Mouse (Mus musculus) C2C12 (cell line): ENCODE data around the gene Fam83c.

Experiments used
- CEBPB ChIP-seq: IDR thresholded peaks from one replicate; pipeline ENCODE4 v1.6.1; 2011; ENCODE audit warnings: low read depth, mild to moderate bottlenecking, control low read depth, moderate library complexity
- CTCF ChIP-seq: IDR thresholded peaks from one replicate; pipeline ENCODE4 v1.5.1; 2011; ENCODE audit not compliant: control insufficient read depth, insufficient read depth, insufficient read length
- FOSL1 ChIP-seq: IDR thresholded peaks from one replicate; pipeline ENCODE4 v1.8.0; 2011; ENCODE audit warnings: mild to moderate bottlenecking, low read length; ENCODE audit not compliant: poor library complexity, insufficient read depth, severe bottlenecking
- MAX ChIP-seq: IDR thresholded peaks from one replicate; pipeline ENCODE4 v1.6.1; 2011; ENCODE audit warnings: mild to moderate bottlenecking, control low read depth
- MYOD1 ChIP-seq: IDR thresholded peaks from one replicate; pipeline ENCODE4 v1.6.1; 2011; ENCODE audit warnings: low read depth; ENCODE audit not compliant: control insufficient read depth, insufficient read length
- MYOG ChIP-seq: IDR thresholded peaks from one replicate; pipeline ENCODE4 v1.6.1; 2011; ENCODE audit not compliant: control insufficient read depth, insufficient read length; ENCODE audit errors: extremely low read depth
- USF1 ChIP-seq: IDR thresholded peaks from one replicate; pipeline ENCODE4 v1.6.1; 2011; ENCODE audit warnings: low read depth, mild to moderate bottlenecking, control low read depth, moderate library complexity

GRCm38 (mm10) chr2:155834732-155835131 is at the start of gene Fam83c:
- TF ChIP-seq CTCF: no peak
- no peak for TF ChIP-seq MAX
- no peak for TF ChIP-seq CEBPB
- no peak for TF ChIP-seq USF1
- TF ChIP-seq MYOG: no peak
- TF ChIP-seq MYOD1: no peak
- no peak for TF ChIP-seq FOSL1
